Mouse (Mus musculus): ENCODE results near the gene Clca2. TPM values are rescaled to one million over a fixed set of nuclear protein-coding genes. Genes with fewer than 3 reads are reported as not detected.
A peak's percentile ranks its signal among the peaks of the same experiment; 100 is the strongest.

The Clca2 gene
- 0.55 TPM in 1 of 2 replicates, not detected in the other for polyA plus RNA-seq (2015; fragmentation: Nextera tagmentation; extraction: Ambion mirVana)

DNA sequence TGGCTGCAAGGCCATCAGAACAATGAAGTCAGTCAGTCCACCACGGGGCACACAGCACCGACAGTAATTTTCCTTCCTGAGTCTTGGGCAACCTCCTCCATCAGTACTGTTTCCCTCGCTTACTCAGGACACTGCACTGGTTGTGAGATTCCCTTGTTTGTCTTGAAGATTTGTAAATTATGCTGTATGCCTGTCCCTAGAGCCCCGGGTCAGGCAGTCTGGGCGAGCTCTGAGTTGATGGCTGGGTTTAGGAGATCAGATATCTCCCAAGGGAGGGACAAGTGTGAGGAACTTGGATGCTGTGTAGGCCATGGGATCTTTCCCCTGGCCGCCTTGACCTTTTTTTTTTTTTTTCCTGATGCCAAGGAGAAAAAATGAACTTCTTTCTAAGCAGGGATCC, at the start of gene Clca2:
Clca2 (minus strand) TSS at position 153 of the 400 bp plus-strand sequence.
- Histone ChIP-seq H3K9me3 (replicated peaks) (no peaks in the 10 kb centered on the region), H3K4me3 (replicated peaks) (no peak within 1 kb of the TSS), H3K4me2 (no peak within 1 kb of the TSS), H3K9ac (replicated peaks) (no peak within 1 kb of the TSS), H3K4me1 (no peaks in the 10 kb centered on the region), H3K27me3 (replicated peaks) (no peaks in the 10 kb centered on the region), H3K27ac (replicated peaks) (no peak within 1 kb of the TSS), H3K36me3 (no peaks in the 10 kb centered on the region)
- ATAC-seq (ENCODE audit: low FRiP score), result no peak
- 85% methylated on average over 6 of the region's 6 CpGs for WGBS

DNA sequence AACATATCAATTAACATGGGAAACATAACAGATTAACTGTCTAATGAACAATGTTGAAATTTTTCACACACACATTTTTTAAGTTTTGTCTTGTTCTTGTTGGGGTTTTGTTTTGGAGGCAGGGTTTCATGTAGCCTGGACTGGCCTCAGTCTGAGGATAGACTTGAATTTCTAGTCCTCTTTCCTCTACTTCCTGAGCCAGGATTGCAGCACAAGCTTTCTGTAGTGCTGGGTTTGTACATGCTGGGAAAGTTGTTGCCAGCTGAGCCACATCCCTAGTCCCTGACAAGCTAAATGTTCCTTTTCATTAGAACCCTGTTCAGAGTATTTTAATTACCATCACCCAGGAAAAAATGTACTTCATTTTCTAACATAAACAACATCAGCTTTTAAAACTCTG, 48.7 kb upstream of the Clca2 start:
- ATAC-seq (ENCODE audit: low FRiP score), result no peak
- H3K36me3 ChIP-seq, result peaks cover 11% of the 10 kb centered on the region; the same call in 1 of the 2 replicates
- no peak overlapping the region for H3K9ac ChIP-seq (replicated peaks)
- H3K4me3 ChIP-seq (replicated peaks), result no peak overlapping the region
- H3K27me3 ChIP-seq (replicated peaks), result no peaks in the 10 kb centered on the region
- no peak overlapping the region for H3K27ac ChIP-seq (replicated peaks)
- no peak overlapping the region for H3K4me2 ChIP-seq
- no peaks in the 10 kb centered on the region for H3K4me1 ChIP-seq
- H3K9me3 ChIP-seq (replicated peaks), result no peaks in the 10 kb centered on the region

DNA sequence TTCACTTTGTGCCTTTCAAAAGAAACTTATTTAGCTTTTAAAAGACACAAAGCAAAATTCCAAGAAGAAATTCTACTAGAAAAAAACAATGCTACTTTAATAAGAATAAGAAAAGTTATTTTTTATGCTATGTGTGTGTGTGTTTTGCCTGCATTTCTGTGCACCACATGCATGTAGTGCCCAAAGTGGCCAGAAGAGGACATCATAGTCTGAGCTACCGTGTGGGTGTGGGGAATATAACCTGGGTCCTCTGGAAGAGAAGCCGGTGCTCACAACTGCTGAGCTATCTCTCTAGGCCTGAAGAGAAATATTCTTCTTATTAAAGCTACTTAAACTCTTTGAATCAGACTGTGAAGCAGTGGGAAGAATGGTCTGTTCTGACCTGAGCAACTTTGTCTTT, 48.2 kb upstream of the Clca2 start:
- Histone ChIP-seq H3K27ac (replicated peaks) (no peak overlapping the region), H3K4me3 (replicated peaks) (no peak overlapping the region), H3K4me1 (no peaks in the 10 kb centered on the region), H3K9ac (replicated peaks) (no peak overlapping the region), H3K27me3 (replicated peaks) (no peaks in the 10 kb centered on the region), H3K4me2 (no peak overlapping the region), H3K9me3 (replicated peaks) (no peaks in the 10 kb centered on the region), H3K36me3 (peaks cover 11% of the 10 kb centered on the region; the same call in 1 of the 2 replicates)
- WGBS, result 85% methylated on average over 2 of the region's 2 CpGs
- no peak for ATAC-seq (ENCODE audit: low FRiP score)

DNA sequence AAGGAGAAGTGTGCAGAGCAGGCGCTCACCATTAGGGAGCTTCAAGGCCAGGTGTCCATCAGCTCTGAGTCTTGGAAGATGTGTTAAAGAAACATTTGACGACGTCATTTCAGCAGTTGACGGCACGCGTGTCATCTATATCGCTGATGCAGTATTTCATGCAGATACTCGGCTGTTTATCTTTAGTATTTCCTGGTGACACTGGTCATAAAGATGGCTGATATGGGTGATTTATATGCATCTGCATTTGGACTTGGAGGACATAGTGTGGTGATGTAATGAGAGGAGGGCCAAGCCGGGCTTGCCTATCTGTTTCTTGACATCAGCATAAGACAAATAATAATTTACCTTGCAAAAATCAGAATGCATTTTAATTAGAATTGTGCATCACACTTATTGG, 47.6 kb upstream of the Clca2 start:
- H3K27ac ChIP-seq (replicated peaks), result no peak overlapping the region
- no peak overlapping the region for H3K4me3 ChIP-seq (replicated peaks)
- H3K9me3 ChIP-seq (replicated peaks), result no peaks in the 10 kb centered on the region
- no peak overlapping the region for H3K4me2 ChIP-seq
- no peak for ATAC-seq (ENCODE audit: low FRiP score)
- no peak overlapping the region for H3K9ac ChIP-seq (replicated peaks)
- 87% methylated on average over 9 of the region's 9 CpGs for WGBS
- no peaks in the 10 kb centered on the region for H3K27me3 ChIP-seq (replicated peaks)
- peaks cover 11% of the 10 kb centered on the region; the same call in 1 of the 2 replicates for H3K36me3 ChIP-seq
- H3K4me1 ChIP-seq, result no peaks in the 10 kb centered on the region

DNA sequence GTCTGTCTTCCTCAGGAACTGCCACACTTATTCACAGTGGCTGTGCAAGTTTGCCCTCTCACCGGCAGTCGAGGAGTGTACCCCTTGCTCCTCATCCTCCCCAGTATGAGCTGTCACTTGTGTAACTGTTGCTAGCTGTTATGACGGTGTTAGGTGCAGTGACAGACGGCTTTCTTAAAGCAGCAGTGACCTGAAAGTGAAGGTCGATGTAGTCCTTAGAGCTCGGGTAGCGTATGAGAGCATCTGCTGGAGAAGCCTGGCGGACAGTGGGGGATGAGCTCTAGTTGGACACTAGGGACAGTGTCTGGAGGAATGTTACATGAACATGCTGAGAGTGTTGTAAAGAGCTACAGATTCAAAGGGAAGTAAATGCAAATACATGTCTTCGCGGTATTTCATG, 44.6 kb upstream of the Clca2 start:
- WGBS, result 91% methylated on average over 10 of the region's 10 CpGs

DNA sequence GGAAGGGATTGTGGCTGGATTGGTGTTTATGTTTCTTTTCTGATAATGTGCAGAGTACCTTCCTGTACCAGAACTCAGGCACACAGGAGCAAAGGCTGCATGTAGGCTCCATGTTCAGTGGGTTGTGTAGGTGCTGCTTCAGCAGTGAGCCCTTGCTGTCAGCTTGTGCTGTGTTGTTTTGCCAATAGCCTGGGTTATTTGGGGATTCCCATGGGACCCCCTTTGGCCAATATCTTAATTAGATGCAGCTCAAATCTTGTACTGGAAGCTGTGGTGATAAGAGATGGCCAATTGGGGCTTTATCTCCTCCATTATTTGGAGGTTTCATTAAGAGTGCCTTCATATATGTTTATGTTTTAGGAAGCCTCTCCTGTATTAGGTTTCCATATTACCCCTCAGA, 43.7 kb upstream of the Clca2 start:
- Histone ChIP-seq H3K9ac (replicated peaks) (no peak overlapping the region), H3K4me3 (replicated peaks) (no peak overlapping the region), H3K36me3 (peaks cover 7% of the 10 kb centered on the region; the same call in 1 of the 2 replicates), H3K27me3 (replicated peaks) (no peaks in the 10 kb centered on the region), H3K4me1 (no peaks in the 10 kb centered on the region), H3K9me3 (replicated peaks) (no peaks in the 10 kb centered on the region), H3K27ac (replicated peaks) (no peak overlapping the region), H3K4me2 (no peak overlapping the region)
- no peak for ATAC-seq (ENCODE audit: low FRiP score)

More for the DNA sequence above, 44.6 kb upstream of the Clca2 start:
- Histone ChIP-seq H3K4me1 (no peaks in the 10 kb centered on the region), H3K4me3 (replicated peaks) (no peak overlapping the region), H3K27me3 (replicated peaks) (no peaks in the 10 kb centered on the region), H3K9ac (replicated peaks) (no peak overlapping the region), H3K27ac (replicated peaks) (no peak overlapping the region), H3K9me3 (replicated peaks) (no peaks in the 10 kb centered on the region), H3K36me3 (peaks cover 8% of the 10 kb centered on the region; the same call in 1 of the 2 replicates), H3K4me2 (no peak overlapping the region)
- no peak for ATAC-seq (ENCODE audit: low FRiP score)

DNA sequence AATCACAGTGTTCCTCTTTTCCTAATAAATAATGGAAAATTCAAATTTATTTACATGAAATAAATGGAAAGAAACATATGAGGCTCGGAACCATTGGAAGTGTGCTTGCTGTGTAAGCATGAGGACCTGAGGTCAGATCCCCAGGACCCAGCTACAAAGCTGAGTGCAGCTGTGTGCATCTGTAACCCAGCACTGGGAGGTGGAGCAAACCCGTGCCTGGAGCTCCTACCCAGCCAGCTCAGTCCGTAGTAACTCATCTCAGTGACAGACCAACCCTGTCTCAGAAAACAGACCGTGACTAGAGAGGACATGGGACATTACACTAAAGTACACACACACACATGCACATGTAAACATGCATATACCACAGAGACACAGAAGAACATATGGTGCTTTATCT, 41.0 kb upstream of the Clca2 start:
- H3K27me3 ChIP-seq (replicated peaks), result no peaks in the 10 kb centered on the region
- H3K9me3 ChIP-seq (replicated peaks), result no peaks in the 10 kb centered on the region
- no peak overlapping the region for H3K4me3 ChIP-seq (replicated peaks)
- no peaks in the 10 kb centered on the region for H3K4me1 ChIP-seq
- H3K9ac ChIP-seq (replicated peaks), result no peak overlapping the region
- H3K4me2 ChIP-seq, result no peak overlapping the region
- H3K36me3 ChIP-seq, result no peaks in the 10 kb centered on the region
- ATAC-seq (ENCODE audit: low FRiP score), result no peak
- H3K27ac ChIP-seq (replicated peaks), result no peak overlapping the region
- WGBS, result 80% methylated on average over 4 of the region's 4 CpGs

DNA sequence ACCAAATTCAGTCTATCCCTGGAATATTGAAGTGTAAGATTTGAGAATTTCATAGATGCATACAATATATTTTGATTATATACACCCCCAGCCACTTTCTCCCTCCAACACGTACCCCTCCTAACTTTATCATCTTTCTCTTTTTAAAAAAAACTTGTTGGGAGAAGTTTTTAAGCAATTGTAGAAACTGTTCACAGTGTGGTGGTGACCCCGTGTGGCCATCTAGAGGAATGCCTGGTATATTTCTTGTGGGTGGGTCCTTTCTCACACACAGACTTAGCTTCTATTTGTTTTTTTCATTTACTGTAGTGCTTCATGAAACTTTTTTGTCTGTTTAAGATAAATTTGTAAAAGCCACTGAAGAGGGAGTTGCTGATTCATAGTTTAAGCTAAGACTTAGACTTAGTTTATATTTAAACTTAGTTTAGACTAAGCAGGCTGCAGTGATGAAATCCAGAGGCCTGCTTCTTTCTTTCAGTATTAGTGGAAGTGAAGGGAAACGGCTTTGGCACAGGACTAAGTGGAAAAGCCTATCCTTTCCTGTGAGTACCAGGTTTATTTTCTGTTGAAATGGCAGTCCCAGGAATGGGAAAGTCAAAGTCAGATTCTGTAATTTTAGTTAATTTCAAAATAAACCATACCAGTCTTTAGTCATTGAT, 32.1 kb upstream of the Clca2 start:
- H3K36me3 ChIP-seq, result peaks cover 20% of the 10 kb centered on the region
- WGBS, result 43% methylated on average over 3 of the region's 3 CpGs
- H3K9me3 ChIP-seq (replicated peaks), result no peaks in the 10 kb centered on the region
- H3K27me3 ChIP-seq (replicated peaks), result no peaks in the 10 kb centered on the region
- no peak overlapping the region for H3K9ac ChIP-seq (replicated peaks)
- no peak; the same call in 1 of the 2 replicates for ATAC-seq (ENCODE audit: low FRiP score)
- no peak overlapping the region for H3K4me2 ChIP-seq
- H3K27ac ChIP-seq (replicated peaks), result no peak overlapping the region
- no peak overlapping the region for H3K4me3 ChIP-seq (replicated peaks)
- no peaks in the 10 kb centered on the region for H3K4me1 ChIP-seq

DNA sequence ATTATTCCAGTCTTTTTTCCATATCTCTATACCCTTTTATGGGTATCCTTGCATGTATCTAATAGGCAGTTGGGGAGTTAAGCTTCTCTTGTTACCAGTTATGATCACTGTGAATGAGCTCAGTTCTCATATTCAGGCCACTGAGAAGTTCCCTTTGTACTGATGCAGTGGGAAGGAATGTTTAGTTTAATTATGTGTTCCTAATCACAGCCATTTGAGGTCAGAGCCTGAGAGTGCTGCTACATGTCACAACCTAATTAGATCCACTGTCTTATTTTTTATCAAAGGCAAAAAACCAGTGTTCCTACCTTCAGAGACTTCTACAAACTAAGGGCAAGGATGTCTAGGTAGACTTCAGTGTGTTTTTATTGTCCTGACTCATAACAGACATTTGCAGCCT, 30.1 kb upstream of the Clca2 start:
- Histone ChIP-seq H3K27ac (replicated peaks) (no peak overlapping the region), H3K4me3 (replicated peaks) (no peak overlapping the region), H3K4me2 (no peak overlapping the region), H3K9me3 (replicated peaks) (no peaks in the 10 kb centered on the region), H3K9ac (replicated peaks) (no peak overlapping the region), H3K36me3 (peaks cover 16% of the 10 kb centered on the region), H3K27me3 (replicated peaks) (no peaks in the 10 kb centered on the region), H3K4me1 (no peaks in the 10 kb centered on the region)
- no peak for ATAC-seq (ENCODE audit: low FRiP score)

DNA sequence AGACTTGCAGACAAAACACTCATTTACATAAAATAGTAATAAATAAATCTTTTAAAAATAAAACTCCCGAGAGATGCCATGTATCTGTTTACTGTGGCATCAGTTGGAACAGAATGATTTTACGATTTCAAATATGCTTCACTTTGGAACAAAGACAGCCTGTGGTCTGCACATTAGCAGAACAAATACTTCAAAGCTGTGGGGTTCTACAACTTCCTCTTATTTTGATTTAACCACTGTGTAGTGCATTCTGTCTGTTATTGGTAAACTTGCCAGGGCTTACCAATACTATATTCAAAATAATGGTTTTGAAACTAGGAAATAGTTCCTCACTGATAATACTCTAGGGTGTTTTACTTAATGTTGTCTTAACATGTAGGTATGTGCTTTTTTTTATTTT, 27.4 kb upstream of the Clca2 start:
- H3K4me3 ChIP-seq (replicated peaks), result no peak overlapping the region
- peaks cover 9% of the 10 kb centered on the region for H3K36me3 ChIP-seq
- H3K9ac ChIP-seq (replicated peaks), result no peak overlapping the region
- H3K27me3 ChIP-seq (replicated peaks), result no peaks in the 10 kb centered on the region
- H3K27ac ChIP-seq (replicated peaks), result no peak overlapping the region
- H3K4me2 ChIP-seq, result no peak overlapping the region
- no peaks in the 10 kb centered on the region for H3K9me3 ChIP-seq (replicated peaks)
- WGBS, result 81% methylated on average over 2 of the region's 2 CpGs
- ATAC-seq (ENCODE audit: low FRiP score), result no peak
- no peaks in the 10 kb centered on the region for H3K4me1 ChIP-seq

DNA sequence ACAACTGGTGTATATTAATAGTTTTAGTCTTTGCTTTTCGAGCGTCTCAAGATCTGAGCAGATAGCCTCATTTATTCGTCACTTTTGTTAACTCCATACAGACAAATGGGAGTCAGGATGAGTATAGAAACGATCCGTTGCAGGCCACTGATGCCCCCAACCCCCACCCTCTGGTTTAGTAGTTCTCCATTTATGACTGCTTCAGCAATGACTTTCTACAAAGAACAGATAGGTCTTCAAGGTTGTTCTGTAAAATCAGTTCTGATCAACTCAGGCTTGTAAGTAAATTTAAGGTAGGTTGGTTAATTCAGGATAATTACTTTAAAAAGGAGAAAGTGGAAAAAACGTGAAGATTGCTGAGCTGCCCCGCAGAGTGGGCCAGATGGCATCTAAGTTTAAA, 20.2 kb upstream of the Clca2 start:
- peak overlapping the region; percentile 80 for H3K4me2 ChIP-seq
- no peaks in the 10 kb centered on the region for H3K9me3 ChIP-seq (replicated peaks)
- H3K4me1 ChIP-seq, result peaks cover 16% of the 10 kb centered on the region
- peak overlapping the region; percentile 87 for H3K9ac ChIP-seq (replicated peaks)
- WGBS, result 69% methylated on average over 7 of the region's 7 CpGs
- no peaks in the 10 kb centered on the region for H3K27me3 ChIP-seq (replicated peaks)
- H3K27ac ChIP-seq (replicated peaks), result no peak overlapping the region; the same call in 1 of the 2 replicates
- H3K4me3 ChIP-seq (replicated peaks), result peak overlapping the region; percentile 79
- no peaks in the 10 kb centered on the region for H3K36me3 ChIP-seq
- ATAC-seq (ENCODE audit: low FRiP score), result no peak

DNA sequence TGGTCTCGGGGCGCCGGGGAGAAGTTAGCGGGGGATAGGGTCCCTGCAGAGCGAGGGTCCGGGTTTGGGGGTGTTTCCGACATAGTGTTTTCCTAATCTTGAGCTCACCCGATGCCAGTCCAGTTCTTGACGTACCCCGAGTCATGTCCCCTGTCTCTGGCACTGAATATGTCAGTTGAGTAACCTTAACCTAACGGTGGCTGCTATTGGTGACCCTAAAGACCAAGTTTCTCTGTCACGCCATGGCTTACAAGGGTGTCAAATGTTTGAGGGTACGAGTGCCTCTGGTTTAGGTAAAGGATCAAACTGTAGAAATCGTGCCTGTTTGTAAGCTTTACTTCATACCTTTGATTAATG, 19.7 kb upstream of the Clca2 start:
- Histone ChIP-seq H3K4me2 (peak overlapping the region; percentile 80), H3K4me1 (peaks cover 16% of the 10 kb centered on the region), H3K9ac (replicated peaks) (peak overlapping the region; percentile 87), H3K27ac (replicated peaks) (peak overlapping the region; percentile 99), H3K36me3 (no peaks in the 10 kb centered on the region), H3K27me3 (replicated peaks) (no peaks in the 10 kb centered on the region), H3K4me3 (replicated peaks) (peak overlapping the region; percentile 79), H3K9me3 (replicated peaks) (no peaks in the 10 kb centered on the region)
- ATAC-seq (ENCODE audit: low FRiP score), result no peak; the same call in 1 of the 2 replicates
- WGBS, result 4% methylated on average over 14 of the region's 14 CpGs
